Mouse (Mus musculus): Measurements from ENCODE around the gene Zfp663.

GRCm38 (mm10) chr2:165337191-165337590 is 31.3 kb downstream of the Zfp663 start:
- TF ChIP-seq CEBPB (IDR thresholded peaks at IDR 0.05; ENCODE audit: insufficient read depth, poor library complexity, severe bottlenecking) = no peak
- no peak for TF ChIP-seq POLR2A (IDR thresholded peaks at IDR 0.05; ENCODE audit: insufficient read length, low read depth)
- no peak for TF ChIP-seq MYOG (IDR thresholded peaks at IDR 0.05; ENCODE audit: control insufficient read depth in 1 of 3, insufficient read depth in 1 of 3, insufficient read length in 2 of 3, low read depth in 2 of 3)
- no peak for TF ChIP-seq MYOD1 (IDR thresholded peaks at IDR 0.05; ENCODE audit: control insufficient read depth in 1 of 3, insufficient read length in 2 of 3, low read depth in 2 of 3)
- TF ChIP-seq TCF12 (IDR thresholded peaks at IDR 0.05; ENCODE audit: insufficient read depth, poor library complexity, severe bottlenecking) = no peak
- no peak for TF ChIP-seq E2F4 (IDR thresholded peaks at IDR 0.05; ENCODE audit: insufficient read depth)
- TF ChIP-seq USF1 (IDR thresholded peaks at IDR 0.05; ENCODE audit: low read depth) = no peak
